Mouse (Mus musculus): ENCODE results near the gene Qars. TPM values are rescaled to one million over a fixed set of nuclear protein-coding genes. Genes with fewer than 3 reads are reported as not detected.

Qars gene
- polyA plus RNA-seq, 1 experiment from 2014 or later: 104 TPM

DNA sequence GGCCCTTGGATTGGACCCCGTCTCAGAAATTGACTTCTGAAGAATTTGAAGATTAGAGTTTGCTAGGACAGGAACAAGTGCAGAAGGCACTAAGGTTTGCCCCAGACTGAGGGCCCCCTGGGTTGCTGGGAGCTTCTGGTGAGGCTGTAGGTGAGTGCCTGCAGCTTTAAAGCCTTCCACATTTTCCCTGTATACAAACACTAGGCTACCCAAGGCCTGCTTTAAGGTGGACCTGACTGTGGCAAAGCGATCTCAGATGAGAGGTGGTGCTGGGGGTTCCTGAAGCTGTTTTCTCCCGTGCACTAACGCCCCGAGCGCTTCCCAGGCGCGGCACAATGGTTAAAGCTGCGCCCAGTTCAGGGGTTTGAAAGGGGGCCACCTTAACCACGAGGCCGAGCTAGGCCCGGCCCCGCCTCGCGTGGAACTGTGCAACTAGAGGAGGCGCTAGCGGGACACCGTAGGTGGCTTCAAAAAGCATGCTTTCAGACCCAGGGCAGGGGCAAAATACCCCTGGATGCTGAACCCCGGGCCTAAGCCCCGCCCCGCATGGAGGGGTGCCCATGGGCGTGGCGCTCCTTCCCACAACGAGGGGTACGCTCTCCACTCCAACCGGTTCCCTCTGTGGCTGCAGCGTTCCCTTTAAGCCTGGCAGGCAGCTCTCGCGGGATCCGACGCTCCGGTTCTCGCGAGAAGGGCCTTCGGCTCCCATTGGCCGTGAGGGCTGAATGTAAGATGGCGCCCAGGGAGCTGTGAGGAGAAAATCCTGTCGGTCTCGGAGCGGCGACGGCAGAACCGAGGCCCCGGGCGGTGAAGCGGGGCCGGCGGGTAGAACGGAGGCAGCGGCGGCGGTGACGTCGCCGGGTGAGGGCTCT is 9.1 kb downstream of the Qars start, which contains the start of gene Qrich1:
Gene Qrich1, plus strand, starts transcription at position 427 of the 872 bp plus-strand sequence.
- peak within 1 kb of the TSS; percentile 100 for H3K27ac ChIP-seq
- peak within 1 kb of the TSS; percentile 56 for H3K4me2 ChIP-seq
- H3K36me3 ChIP-seq: peaks cover 48% of the 10 kb centered on the region
- peaks cover 15% of the 10 kb centered on the region for H3K4me1 ChIP-seq
- peak within 1 kb of the TSS; percentile 97 for H3K9ac ChIP-seq
- no peaks in the 10 kb centered on the region for H3K9me3 ChIP-seq
- no peaks in the 10 kb centered on the region for H3K27me3 ChIP-seq
- peak; percentile 95 for ATAC-seq (ENCODE audit: insufficient number of reproducible peaks, low FRiP score, low TSS enrichment, low read depth)
- WGBS: 1% methylated on average over 55 of the region's 55 CpGs
- peak within 1 kb of the TSS; percentile 87 for H3K4me3 ChIP-seq

- H3K4me2 ChIP-seq: peak overlapping the region; percentile 56
- ATAC-seq (ENCODE audit: insufficient number of reproducible peaks, low FRiP score, low TSS enrichment, low read depth): peak; percentile 80
- H3K27me3 ChIP-seq: no peaks in the 10 kb centered on the region
- peaks cover 15% of the 10 kb centered on the region for H3K4me1 ChIP-seq
- WGBS: under 1% methylated on average over 94 of the region's 95 CpGs
- H3K4me3 ChIP-seq: peak overlapping the region; percentile 87
- H3K9me3 ChIP-seq: no peaks in the 10 kb centered on the region
- H3K27ac ChIP-seq: peak overlapping the region; percentile 100
- H3K9ac ChIP-seq: peak overlapping the region; percentile 97
- H3K36me3 ChIP-seq: peaks cover 41% of the 10 kb centered on the region
Measured at GRCm38 (mm10) chr9:108517253-108517930, 9.9 kb downstream of the Qars start.

DNA sequence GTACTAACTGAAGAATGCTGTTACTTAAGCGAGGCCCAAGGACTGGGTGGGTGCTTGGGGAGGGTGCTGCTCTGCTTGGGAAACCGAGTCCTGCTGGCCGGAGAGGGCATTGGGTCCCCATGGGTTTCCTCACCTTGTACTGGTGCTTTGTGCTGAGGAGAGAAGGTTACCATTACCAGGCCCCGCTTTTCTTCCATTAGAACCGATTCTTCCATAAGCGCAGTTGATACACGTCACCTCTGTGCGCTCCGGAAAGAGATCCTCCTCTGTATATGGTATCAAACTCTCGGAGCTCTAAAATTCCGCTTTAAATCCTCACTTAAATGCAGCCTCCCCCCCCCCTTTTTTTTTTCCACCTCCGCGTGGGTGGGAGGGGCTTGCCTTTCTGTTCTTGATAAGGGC is 10.4 kb downstream of the Qars start:
- ATAC-seq (ENCODE audit: insufficient number of reproducible peaks, low FRiP score, low TSS enrichment, low read depth): no peak
- under 1% methylated on average over 13 of the region's 13 CpGs for WGBS

DNA sequence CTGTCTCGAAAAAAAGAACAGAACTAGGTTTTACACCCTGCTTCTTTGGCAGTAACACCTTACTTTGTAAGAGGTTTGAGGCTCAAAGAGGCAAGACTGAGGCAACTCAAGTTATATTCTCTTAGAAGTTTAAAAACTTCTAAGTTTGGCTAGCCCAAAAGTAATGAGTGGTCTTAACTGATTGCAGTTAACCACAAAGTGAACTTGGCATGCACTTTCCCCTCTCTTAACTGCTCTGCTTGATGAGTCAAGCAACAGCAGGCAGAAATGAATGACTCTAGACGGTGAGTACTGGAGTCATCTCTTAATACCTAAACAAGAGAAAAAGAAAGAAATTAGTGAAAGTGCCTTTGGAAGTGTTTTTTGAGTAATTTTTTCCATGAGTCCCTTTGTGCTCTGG is 14.1 kb downstream of the Qars start:
- Histone ChIP-seq H3K4me1 (peaks cover 13% of the 10 kb centered on the region), H3K9ac (no peak overlapping the region), H3K27me3 (no peaks in the 10 kb centered on the region), H3K36me3 (peaks cover 13% of the 10 kb centered on the region), H3K4me2 (no peak overlapping the region), H3K9me3 (no peaks in the 10 kb centered on the region), H3K4me3 (no peak overlapping the region), H3K27ac (no peak overlapping the region)
- 75% methylated on average over 2 of the region's 2 CpGs for WGBS
- no peak for ATAC-seq (ENCODE audit: insufficient number of reproducible peaks, low FRiP score, low TSS enrichment, low read depth)

More for the DNA sequence above, 10.4 kb downstream of the Qars start:
- Histone ChIP-seq H3K4me2 (peak overlapping the region; percentile 56), H3K9me3 (no peaks in the 10 kb centered on the region), H3K4me1 (peaks cover 15% of the 10 kb centered on the region), H3K9ac (peak overlapping the region; percentile 97), H3K36me3 (peaks cover 35% of the 10 kb centered on the region), H3K4me3 (peak overlapping the region; percentile 87), H3K27ac (peak overlapping the region; percentile 100), H3K27me3 (no peaks in the 10 kb centered on the region)

DNA sequence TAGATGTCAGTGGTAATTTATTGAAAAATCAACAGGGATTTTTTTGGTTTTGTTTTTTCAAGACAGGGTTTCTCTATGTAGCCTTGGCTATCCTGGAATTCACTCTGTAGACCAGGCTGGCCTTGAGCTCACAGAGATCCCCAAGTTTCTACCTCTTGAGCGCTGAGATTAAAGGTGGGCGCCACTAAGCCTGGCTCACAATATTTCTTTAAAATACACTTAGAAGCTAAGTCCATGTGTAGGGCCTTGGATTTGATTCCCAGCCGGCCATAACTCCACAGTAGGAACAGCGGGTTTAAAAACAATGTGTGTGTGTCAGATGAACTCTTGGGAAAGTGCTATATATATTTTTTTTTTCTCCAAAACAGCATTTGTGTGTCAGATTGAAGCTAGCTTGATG is 15.8 kb downstream of the Qars start:
- H3K9me3 ChIP-seq: no peaks in the 10 kb centered on the region
- H3K27ac ChIP-seq: no peak overlapping the region
- ATAC-seq (ENCODE audit: insufficient number of reproducible peaks, low FRiP score, low TSS enrichment, low read depth): no peak
- H3K9ac ChIP-seq: no peak overlapping the region
- peaks cover 14% of the 10 kb centered on the region for H3K36me3 ChIP-seq
- no peak overlapping the region for H3K4me2 ChIP-seq
- peaks cover 13% of the 10 kb centered on the region for H3K4me1 ChIP-seq
- H3K27me3 ChIP-seq: no peaks in the 10 kb centered on the region
- no peak overlapping the region for H3K4me3 ChIP-seq
- WGBS: 95% methylated on average over 4 of the region's 4 CpGs

DNA sequence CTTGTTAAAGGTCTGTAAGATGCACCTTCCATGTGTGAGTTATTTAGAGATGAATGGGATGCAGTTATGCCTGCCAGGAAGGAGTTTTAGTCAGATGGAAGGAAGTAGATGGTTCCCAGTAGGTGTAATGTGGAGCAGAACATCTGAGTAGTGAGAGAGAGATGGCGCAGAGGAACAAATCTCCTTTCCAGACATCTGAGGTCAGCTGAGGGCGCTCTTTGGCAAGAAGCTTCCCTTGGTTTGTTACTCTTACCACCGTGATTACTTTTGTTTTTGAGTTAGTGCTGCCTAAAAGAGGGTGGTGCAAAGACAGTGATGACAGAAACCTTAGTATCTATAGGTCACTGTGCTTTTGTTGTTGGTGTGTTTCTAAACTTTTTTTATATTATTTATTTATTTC is 17.9 kb downstream of the Qars start:
- Histone ChIP-seq H3K9me3 (no peaks in the 10 kb centered on the region), H3K4me2 (no peak overlapping the region), H3K9ac (no peak overlapping the region), H3K36me3 (peaks cover 30% of the 10 kb centered on the region), H3K27ac (no peak overlapping the region), H3K4me1 (0 out of 2 replicates have a peak, but pooled peaks cover 2% of the 10 kb centered on the region), H3K27me3 (no peaks in the 10 kb centered on the region), H3K4me3 (no peak overlapping the region)
- 83% methylated on average over 3 of the region's 3 CpGs for WGBS
- no peak for ATAC-seq (ENCODE audit: insufficient number of reproducible peaks, low FRiP score, low TSS enrichment, low read depth)

- Histone ChIP-seq H3K4me3 (no peak overlapping the region), H3K4me2 (no peak overlapping the region), H3K4me1 (no peaks in the 10 kb centered on the region), H3K27me3 (no peaks in the 10 kb centered on the region), H3K36me3 (peaks cover 70% of the 10 kb centered on the region), H3K9ac (no peak overlapping the region), H3K9me3 (no peaks in the 10 kb centered on the region), H3K27ac (no peak overlapping the region)
- WGBS: 81% methylated on average over 1 of the region's 1 CpGs
- ATAC-seq (ENCODE audit: insufficient number of reproducible peaks, low FRiP score, low TSS enrichment, low read depth): no peak
Measured at GRCm38 (mm10) chr9:108530954-108531353, 23.4 kb downstream of the Qars start.

DNA sequence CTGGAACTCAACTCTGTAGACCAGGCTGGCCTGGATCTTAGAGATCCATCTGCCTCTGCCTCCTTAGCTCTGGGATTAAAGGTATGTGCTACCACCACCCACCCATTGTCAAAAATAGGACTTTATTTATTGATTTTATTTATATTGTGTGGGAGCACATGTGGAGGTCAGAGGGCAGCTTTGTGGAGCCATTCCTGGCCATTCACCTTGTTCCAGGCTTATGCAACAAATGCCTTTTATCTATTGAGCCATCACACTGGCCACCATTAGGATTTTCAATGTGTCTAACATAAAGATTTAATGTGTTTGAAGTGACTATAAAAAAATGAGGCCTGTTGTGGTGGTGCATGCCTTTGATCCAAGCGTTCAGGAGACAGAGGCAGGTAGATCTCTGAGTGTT is 24.0 kb downstream of the Qars start:
- Histone ChIP-seq H3K4me1 (no peaks in the 10 kb centered on the region), H3K9me3 (no peaks in the 10 kb centered on the region), H3K4me3 (no peak overlapping the region), H3K4me2 (no peak overlapping the region), H3K27ac (no peak overlapping the region), H3K36me3 (peaks cover 75% of the 10 kb centered on the region), H3K27me3 (no peaks in the 10 kb centered on the region), H3K9ac (no peak overlapping the region)
- WGBS: 89% methylated on average over 1 of the region's 1 CpGs
- ATAC-seq (ENCODE audit: insufficient number of reproducible peaks, low FRiP score, low TSS enrichment, low read depth): no peak

- Histone ChIP-seq H3K4me3 (no peak overlapping the region), H3K4me1 (no peaks in the 10 kb centered on the region), H3K9me3 (no peaks in the 10 kb centered on the region), H3K9ac (no peak overlapping the region), H3K4me2 (no peak overlapping the region), H3K27me3 (no peaks in the 10 kb centered on the region), H3K36me3 (peaks cover 80% of the 10 kb centered on the region), H3K27ac (no peak overlapping the region)
- no peak for ATAC-seq (ENCODE audit: insufficient number of reproducible peaks, low FRiP score, low TSS enrichment, low read depth)
Measured at GRCm38 (mm10) chr9:108540846-108541245, 33.3 kb downstream of the Qars start.

DNA sequence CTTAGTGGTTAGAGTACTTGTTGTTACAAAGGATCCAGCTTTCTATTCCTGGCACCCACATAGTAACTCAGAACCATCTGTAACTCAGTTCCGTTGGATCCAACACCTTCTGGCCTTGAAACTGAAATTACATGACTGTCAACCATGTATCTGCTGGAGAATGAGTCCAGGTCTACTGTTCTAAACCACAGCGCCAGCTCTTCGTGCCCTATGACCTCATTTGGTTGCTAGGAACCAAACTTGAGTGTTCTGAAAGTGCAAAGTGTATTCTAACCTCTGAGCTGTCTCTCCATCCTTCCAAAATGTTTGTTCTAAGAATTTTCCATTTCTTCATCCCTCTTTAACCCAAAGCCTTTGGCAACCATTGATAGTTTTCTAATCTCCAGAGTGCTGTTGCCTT is 38.5 kb downstream of the Qars start:
- no peak overlapping the region for H3K9ac ChIP-seq
- no peaks in the 10 kb centered on the region for H3K27me3 ChIP-seq
- no peak overlapping the region for H3K4me2 ChIP-seq
- H3K4me1 ChIP-seq: no peaks in the 10 kb centered on the region
- H3K9me3 ChIP-seq: no peaks in the 10 kb centered on the region
- H3K36me3 ChIP-seq: peaks cover 84% of the 10 kb centered on the region
- H3K27ac ChIP-seq: no peak overlapping the region
- no peak overlapping the region for H3K4me3 ChIP-seq
- no peak for ATAC-seq (ENCODE audit: insufficient number of reproducible peaks, low FRiP score, low TSS enrichment, low read depth)
- WGBS: 92% methylated on average over 3 of the region's 3 CpGs

DNA sequence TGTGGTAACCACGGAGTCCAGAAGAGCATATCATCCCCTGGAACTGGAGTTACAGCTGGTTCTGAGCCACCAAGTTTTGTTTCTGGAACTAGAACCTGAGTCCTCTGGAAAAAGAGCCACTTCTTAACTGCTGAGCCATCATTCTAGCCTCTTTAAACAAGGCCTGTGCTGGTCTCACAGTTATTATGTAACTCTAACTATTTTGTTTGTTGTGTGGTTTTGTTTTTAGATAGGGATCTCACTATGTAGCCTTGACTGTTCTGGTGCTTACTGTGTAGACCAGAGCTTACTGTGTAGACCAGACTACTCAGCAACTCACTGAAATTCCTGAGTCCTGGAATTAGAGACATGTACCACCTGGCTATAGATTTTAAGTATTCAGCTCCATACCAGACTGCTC is 39.4 kb downstream of the Qars start:
- Histone ChIP-seq H3K4me2 (no peak overlapping the region), H3K4me3 (no peak overlapping the region), H3K27ac (no peak overlapping the region), H3K36me3 (peaks cover 78% of the 10 kb centered on the region), H3K9ac (no peak overlapping the region), H3K27me3 (no peaks in the 10 kb centered on the region), H3K9me3 (no peaks in the 10 kb centered on the region), H3K4me1 (no peaks in the 10 kb centered on the region)
- 98% methylated on average over 1 of the region's 1 CpGs for WGBS
- ATAC-seq (ENCODE audit: insufficient number of reproducible peaks, low FRiP score, low TSS enrichment, low read depth): no peak

DNA sequence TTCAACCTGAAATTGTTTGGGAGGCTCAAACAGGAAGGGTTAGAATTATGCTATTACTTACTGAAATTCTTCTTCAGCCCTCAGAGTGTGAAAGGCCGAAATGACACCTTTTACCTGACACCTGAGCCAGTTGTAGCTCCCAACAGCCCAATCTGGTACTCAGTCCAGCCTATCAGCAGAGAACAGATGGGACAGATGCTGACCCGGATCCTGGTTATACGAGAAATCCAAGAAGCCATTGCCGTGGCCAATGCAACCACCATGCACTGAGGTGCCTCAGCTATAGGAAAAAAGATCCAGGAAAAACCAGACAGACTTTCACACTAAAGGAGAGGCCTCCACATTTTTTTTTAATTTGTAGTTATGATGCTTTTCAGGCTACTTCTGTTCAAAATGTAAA is 51.7 kb downstream of the Qars start:
- ATAC-seq (ENCODE audit: insufficient number of reproducible peaks, low FRiP score, low TSS enrichment, low read depth): no peak
- no peak overlapping the region for H3K9ac ChIP-seq
- no peaks in the 10 kb centered on the region for H3K27me3 ChIP-seq
- no peaks in the 10 kb centered on the region for H3K9me3 ChIP-seq
- H3K27ac ChIP-seq: no peak overlapping the region
- H3K4me1 ChIP-seq: peaks cover 10% of the 10 kb centered on the region
- no peak overlapping the region for H3K4me2 ChIP-seq
- peaks cover 72% of the 10 kb centered on the region for H3K36me3 ChIP-seq
- WGBS: 78% methylated on average over 4 of the region's 4 CpGs
- H3K4me3 ChIP-seq: no peak overlapping the region

All from limb, embryonic 15.5 days (tissue).